Mouse (Mus musculus): Measurements from ENCODE around the gene Sfmbt1.

The Sfmbt1 gene

GRCm38 (mm10) chr14:30827480-30827879 is 112.8 kb downstream of the Sfmbt1 start:
- DNase-seq = no peak

- DNase-seq = peak; percentile 45 to 78
Observed at GRCm38 (mm10) chr14:30828077-30828476, 113.4 kb downstream of the Sfmbt1 start.

GRCm38 (mm10) chr14:30828635-30829460 is 114.2 kb downstream of the Sfmbt1 start:
- DNase-seq = peak; percentile 75 to 89

GRCm38 (mm10) chr14:30837416-30837996 is 122.9 kb downstream of the Sfmbt1 start:
- DNase-seq = no peak

GRCm38 (mm10) chr14:30843701-30844100 is 129.1 kb downstream of the Sfmbt1 start:
- no peak for DNase-seq

GRCm38 (mm10) chr14:30850504-30850903 is 135.9 kb downstream of the Sfmbt1 start:
- DNase-seq = no peak

- no peak for DNase-seq
Observed at GRCm38 (mm10) chr14:30852325-30852724, 137.7 kb downstream of the Sfmbt1 start.

- no peak for DNase-seq
Observed at GRCm38 (mm10) chr14:30855316-30855715, 140.7 kb downstream of the Sfmbt1 start.

- DNase-seq = no peak
Observed at GRCm38 (mm10) chr14:30856885-30857507, 142.3 kb downstream of the Sfmbt1 start.

GRCm38 (mm10) chr14:30857990-30858389 is 143.3 kb downstream of the Sfmbt1 start:
- DNase-seq = peak in 1 of 2 experiments; percentile 24

GRCm38 (mm10) chr14:30861421-30862125 is 146.9 kb downstream of the Sfmbt1 start:
- DNase-seq = peak; percentile 40 to 65

- no peak for DNase-seq
Observed at GRCm38 (mm10) chr14:30862368-30862767, 147.7 kb downstream of the Sfmbt1 start.

- no peak for DNase-seq
Observed at GRCm38 (mm10) chr14:30865311-30865710, 150.7 kb downstream of the Sfmbt1 start.

GRCm38 (mm10) chr14:30867042-30867441 is 152.4 kb downstream of the Sfmbt1 start:
- DNase-seq = peak; percentile 80 to 86

GRCm38 (mm10) chr14:30868826-30869225 is 154.2 kb downstream of the Sfmbt1 start:
- peak in 1 of 2 experiments; percentile 14 for DNase-seq

GRCm38 (mm10) chr14:30869391-30869801 is 154.7 kb downstream of the Sfmbt1 start:
- DNase-seq = peak; percentile 58 to 73

GRCm38 (mm10) chr14:30870206-30871147 is 155.8 kb downstream of the Sfmbt1 start:
- DNase-seq = peak; percentile 55 to 70

Measured in lung, postnatal 4 days (tissue).